Mouse (Mus musculus): ENCODE measurements around the gene Specc1l. TPM values are rescaled to one million over a fixed set of nuclear protein-coding genes. Genes with fewer than 3 reads are reported as not detected.
A peak's percentile ranks its signal among the peaks of the same experiment; 100 is the strongest.

The Specc1l gene
- polyA plus RNA-seq, 1 experiment from 2014 or later, result 23.4 TPM

DNA sequence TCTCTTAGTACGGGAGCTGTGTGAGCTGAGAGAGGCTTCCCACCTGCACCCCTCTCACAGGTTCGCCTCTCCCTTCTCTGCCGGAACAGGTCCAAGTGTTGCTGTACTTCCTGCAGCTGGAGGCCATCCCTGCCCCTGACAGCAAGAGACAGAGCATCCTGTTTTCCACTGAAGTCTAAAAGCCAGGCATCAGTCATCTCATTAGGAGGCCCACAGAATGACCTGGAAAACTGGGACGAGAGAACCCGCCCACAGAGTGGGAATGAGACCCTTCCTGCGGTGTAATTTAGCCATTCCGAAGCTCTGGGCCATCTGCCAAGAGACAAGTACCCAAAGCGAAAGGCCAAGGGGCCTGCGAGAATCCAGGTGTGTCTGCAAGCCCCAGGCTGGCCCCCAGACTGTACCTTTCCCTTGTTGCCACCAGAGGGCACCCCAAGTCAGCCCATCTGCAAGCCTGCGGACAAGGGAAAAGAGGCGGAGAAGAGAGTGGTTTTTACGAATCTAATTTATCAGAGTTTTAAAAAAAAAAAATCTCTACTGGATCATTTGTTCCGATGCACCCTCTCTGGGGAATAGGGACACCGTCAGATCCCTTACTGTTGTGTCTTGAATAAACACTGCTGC, 29.6 kb upstream of the Specc1l start:
- ATAC-seq (ENCODE audit: insufficient number of reproducible peaks, low FRiP score, low TSS enrichment, low read depth), result 0 out of 2 replicates have a peak, but pooled peaks have one; percentile 48
- no peaks in the 10 kb centered on the region for H3K27me3 ChIP-seq (ENCODE audit: control insufficient read depth, insufficient read depth, low read length)
- no peak overlapping the region for H3K27ac ChIP-seq (replicated peaks; ENCODE audit: low read depth, low read length)
- H3K9ac ChIP-seq (ENCODE audit: low read length), result no peak overlapping the region
- no peaks in the 10 kb centered on the region for H3K9me3 ChIP-seq (ENCODE audit: control insufficient read depth, low read length)
- peak; percentile 82 for DNase-seq (ENCODE audit: low spot score)
- H3K4me1 ChIP-seq (ENCODE audit: control insufficient read depth, insufficient read depth, low read length), result no peaks in the 10 kb centered on the region
- H3K4me3 ChIP-seq (ENCODE audit: low read depth, low read length), result no peak overlapping the region
- 54% methylated on average over 14 of the region's 14 CpGs for WGBS
- H3K36me3 ChIP-seq (ENCODE audit: control insufficient read depth, insufficient read depth, low read length), result peaks cover 14% of the 10 kb centered on the region; the same call in 1 of the 2 replicates
- no peak overlapping the region for H3K4me2 ChIP-seq (ENCODE audit: low read depth, severe bottlenecking)

DNA sequence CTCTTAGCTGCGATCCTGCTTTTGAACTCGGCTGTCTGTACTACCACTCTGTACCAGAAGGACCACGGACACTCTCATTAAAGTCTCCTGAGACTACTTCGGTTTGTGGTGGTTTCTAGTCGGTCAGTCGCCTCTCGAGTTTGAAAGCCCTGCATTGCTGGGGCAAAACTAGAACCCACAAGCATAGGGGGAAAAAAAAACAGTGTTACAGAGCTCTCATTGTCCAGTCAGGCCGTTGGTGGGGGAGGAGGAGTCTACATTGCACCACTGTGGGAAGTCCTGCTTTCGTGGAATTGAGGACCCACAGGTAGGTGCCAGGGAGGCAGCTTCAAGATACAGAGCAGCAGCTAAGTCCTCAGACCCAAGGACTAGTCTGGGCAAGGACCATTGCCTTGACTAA, 27.0 kb upstream of the Specc1l start:
- H3K27ac ChIP-seq (replicated peaks; ENCODE audit: low read depth, low read length), result no peak overlapping the region
- no peaks in the 10 kb centered on the region for H3K9me3 ChIP-seq (ENCODE audit: control insufficient read depth, low read length)
- no peaks in the 10 kb centered on the region for H3K4me1 ChIP-seq (ENCODE audit: control insufficient read depth, insufficient read depth, low read length)
- H3K4me2 ChIP-seq (ENCODE audit: low read depth, severe bottlenecking), result no peak overlapping the region
- no peaks in the 10 kb centered on the region for H3K27me3 ChIP-seq (ENCODE audit: control insufficient read depth, insufficient read depth, low read length)
- no peak for ATAC-seq (ENCODE audit: insufficient number of reproducible peaks, low FRiP score, low TSS enrichment, low read depth)
- 92% methylated on average over 9 of the region's 9 CpGs for WGBS
- no peak for DNase-seq (ENCODE audit: low spot score)
- H3K9ac ChIP-seq (ENCODE audit: low read length), result no peak overlapping the region
- H3K36me3 ChIP-seq (ENCODE audit: control insufficient read depth, insufficient read depth, low read length), result peaks cover 6% of the 10 kb centered on the region; the same call in 1 of the 2 replicates
- H3K4me3 ChIP-seq (ENCODE audit: low read depth, low read length), result no peak overlapping the region

DNA sequence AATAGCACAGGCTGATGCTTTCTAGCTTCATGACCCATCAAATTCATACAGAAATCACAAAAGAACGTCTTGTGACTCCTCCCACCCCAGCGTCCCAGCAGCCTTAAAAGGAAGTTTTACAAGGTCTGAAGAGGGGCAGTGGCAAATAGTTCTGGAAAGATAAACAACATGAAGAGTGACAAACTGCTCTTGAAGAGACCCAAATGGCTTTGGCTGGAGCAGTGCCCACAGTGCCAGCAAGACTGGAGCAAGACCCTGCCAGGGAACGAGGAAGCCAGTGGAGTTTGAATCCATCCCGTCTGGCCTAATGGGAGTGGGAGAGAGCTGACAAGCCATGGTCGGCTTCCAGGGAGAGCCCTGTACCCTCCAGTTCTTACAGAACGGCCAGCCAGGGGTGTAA, 25.3 kb upstream of the Specc1l start:
- Histone ChIP-seq H3K27me3 (ENCODE audit: control insufficient read depth, insufficient read depth, low read length) (no peaks in the 10 kb centered on the region), H3K27ac (replicated peaks; ENCODE audit: low read depth, low read length) (no peak overlapping the region), H3K9me3 (ENCODE audit: control insufficient read depth, low read length) (no peaks in the 10 kb centered on the region), H3K4me1 (ENCODE audit: control insufficient read depth, insufficient read depth, low read length) (no peaks in the 10 kb centered on the region), H3K4me3 (ENCODE audit: low read depth, low read length) (no peak overlapping the region), H3K9ac (ENCODE audit: low read length) (no peak overlapping the region), H3K36me3 (ENCODE audit: control insufficient read depth, insufficient read depth, low read length) (peaks cover 4% of the 10 kb centered on the region; the same call in 1 of the 2 replicates), H3K4me2 (ENCODE audit: low read depth, severe bottlenecking) (no peak overlapping the region; the same call in 1 of the 2 replicates)
- DNase-seq (ENCODE audit: low spot score) (no peak), ATAC-seq (ENCODE audit: insufficient number of reproducible peaks, low FRiP score, low TSS enrichment, low read depth) (no peak)
- 59% methylated on average over 6 of the region's 6 CpGs for WGBS

DNA sequence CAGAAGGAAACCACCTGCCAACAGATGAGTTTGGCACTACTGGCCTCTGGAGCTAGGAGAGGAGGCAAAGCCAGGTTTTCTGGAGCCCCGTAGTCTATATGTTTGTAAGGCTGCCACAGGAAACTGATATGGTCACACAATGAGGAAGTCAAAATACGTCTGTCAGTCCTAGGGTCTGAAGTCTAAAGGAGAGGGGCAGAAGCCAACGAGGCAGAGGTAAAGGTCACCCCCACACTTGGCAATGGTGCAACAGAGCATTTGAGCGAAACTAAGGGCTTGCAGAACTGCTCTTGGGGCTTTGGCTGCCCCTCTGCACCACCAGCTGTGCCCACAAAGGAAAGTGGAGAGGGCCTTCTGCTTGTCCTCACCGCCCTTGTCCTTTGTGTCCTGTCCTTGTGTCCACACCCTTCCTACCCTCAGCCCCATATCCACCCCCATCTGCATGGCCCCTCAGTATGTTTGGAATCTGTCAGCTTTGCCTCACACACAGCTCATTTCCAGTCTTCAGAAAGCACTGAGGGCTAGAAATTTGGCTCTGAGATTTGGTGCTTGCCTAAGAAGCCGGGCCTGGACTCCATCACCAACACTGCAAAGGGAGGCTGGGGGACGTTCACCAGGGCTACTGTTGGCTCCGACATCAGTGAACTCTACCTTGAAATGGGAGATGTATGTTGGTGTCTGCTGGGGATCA, 24.4 kb upstream of the Specc1l start:
- Histone ChIP-seq H3K4me1 (ENCODE audit: control insufficient read depth, insufficient read depth, low read length) (no peaks in the 10 kb centered on the region), H3K36me3 (ENCODE audit: control insufficient read depth, insufficient read depth, low read length) (peaks cover 4% of the 10 kb centered on the region; the same call in 1 of the 2 replicates), H3K4me3 (ENCODE audit: low read depth, low read length) (no peak overlapping the region), H3K27me3 (ENCODE audit: control insufficient read depth, insufficient read depth, low read length) (no peaks in the 10 kb centered on the region), H3K27ac (replicated peaks; ENCODE audit: low read depth, low read length) (no peak overlapping the region), H3K4me2 (ENCODE audit: low read depth, severe bottlenecking) (no peak overlapping the region), H3K9me3 (ENCODE audit: control insufficient read depth, low read length) (no peaks in the 10 kb centered on the region), H3K9ac (ENCODE audit: low read length) (no peak overlapping the region)
- ATAC-seq (ENCODE audit: insufficient number of reproducible peaks, low FRiP score, low TSS enrichment, low read depth) (no peak), DNase-seq (ENCODE audit: low spot score) (no peak)
- WGBS, result 86% methylated on average over 8 of the region's 8 CpGs

DNA sequence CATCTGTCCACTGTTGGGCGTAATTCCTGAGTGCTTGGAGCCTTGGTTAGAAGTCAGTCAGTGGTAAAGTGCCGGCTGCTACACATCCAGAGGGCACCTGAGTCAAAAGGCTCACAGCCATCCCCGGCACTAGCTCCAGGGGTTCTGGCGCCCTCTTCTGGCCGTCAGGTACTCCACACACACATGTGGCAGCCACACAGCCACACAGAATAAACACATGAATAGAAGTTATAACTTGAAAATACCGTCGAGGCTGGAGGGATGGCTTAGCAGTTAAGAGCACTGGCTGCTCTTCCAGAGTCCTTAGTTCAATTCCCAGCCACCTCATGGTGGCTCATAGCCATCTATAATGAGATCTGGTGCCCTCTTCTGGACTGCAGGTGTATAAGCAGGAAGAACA, 20.2 kb upstream of the Specc1l start:
- Histone ChIP-seq H3K4me3 (ENCODE audit: low read depth, low read length) (no peak overlapping the region), H3K27ac (replicated peaks; ENCODE audit: low read depth, low read length) (no peak overlapping the region), H3K9me3 (ENCODE audit: control insufficient read depth, low read length) (no peaks in the 10 kb centered on the region), H3K36me3 (ENCODE audit: control insufficient read depth, insufficient read depth, low read length) (no peaks in the 10 kb centered on the region), H3K27me3 (ENCODE audit: control insufficient read depth, insufficient read depth, low read length) (no peaks in the 10 kb centered on the region), H3K4me1 (ENCODE audit: control insufficient read depth, insufficient read depth, low read length) (no peaks in the 10 kb centered on the region), H3K4me2 (ENCODE audit: low read depth, severe bottlenecking) (no peak overlapping the region), H3K9ac (ENCODE audit: low read length) (no peak overlapping the region)
- DNase-seq (ENCODE audit: low spot score) (peak; percentile 21), ATAC-seq (ENCODE audit: insufficient number of reproducible peaks, low FRiP score, low TSS enrichment, low read depth) (no peak)
- 49% methylated on average over 7 of the region's 7 CpGs for WGBS

DNA sequence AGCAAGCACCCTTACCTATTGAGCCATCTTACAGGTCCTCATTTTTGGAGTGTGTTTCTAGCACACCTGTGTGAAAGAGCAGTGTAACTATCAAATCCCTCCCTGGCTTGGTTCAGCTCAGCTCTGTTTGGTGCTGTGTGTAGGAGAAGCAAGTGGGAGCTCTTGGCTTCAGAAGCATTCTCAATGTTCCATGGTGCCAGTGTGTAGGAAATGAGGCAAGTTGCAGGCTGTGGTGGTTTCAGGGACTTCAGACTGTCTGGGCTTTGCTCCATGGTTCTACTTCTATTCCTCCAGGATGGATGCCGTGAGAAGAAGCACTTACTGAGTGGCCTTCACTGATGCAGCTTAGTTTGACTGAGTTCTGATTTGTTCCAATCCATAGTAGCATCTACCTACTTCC, 14.1 kb upstream of the Specc1l start:
- H3K9me3 ChIP-seq (ENCODE audit: control insufficient read depth, low read length), result no peaks in the 10 kb centered on the region
- no peak for DNase-seq (ENCODE audit: low spot score)
- H3K4me2 ChIP-seq (ENCODE audit: low read depth, severe bottlenecking), result no peak overlapping the region

DNA sequence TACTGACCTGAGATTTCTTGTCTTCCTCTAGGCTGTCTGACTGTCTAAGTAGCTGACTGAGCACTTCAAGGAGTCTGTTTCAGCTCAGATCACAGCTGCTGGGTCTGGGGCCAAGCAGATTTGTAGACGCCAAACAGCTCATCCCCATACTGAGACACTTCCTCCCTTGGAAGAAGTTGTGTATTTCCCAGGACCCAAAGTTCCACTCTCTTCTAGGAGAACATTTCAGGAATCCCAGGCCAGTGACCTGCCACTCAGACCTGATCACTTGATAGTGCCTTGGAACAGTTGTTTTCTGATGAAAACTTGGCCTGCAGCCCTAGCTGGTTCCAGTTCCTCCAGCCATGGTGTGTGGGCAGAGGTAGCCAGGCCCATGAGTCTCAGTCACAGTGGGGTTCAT, 11.1 kb upstream of the Specc1l start:
- no peak overlapping the region for H3K4me2 ChIP-seq (ENCODE audit: low read depth, severe bottlenecking)
- no peaks in the 10 kb centered on the region for H3K4me1 ChIP-seq (ENCODE audit: control insufficient read depth, insufficient read depth, low read length)
- H3K36me3 ChIP-seq (ENCODE audit: control insufficient read depth, insufficient read depth, low read length), result no peaks in the 10 kb centered on the region
- ATAC-seq (ENCODE audit: insufficient number of reproducible peaks, low FRiP score, low TSS enrichment, low read depth), result no peak
- no peaks in the 10 kb centered on the region for H3K9me3 ChIP-seq (ENCODE audit: control insufficient read depth, low read length)
- 79% methylated on average over 1 of the region's 1 CpGs for WGBS
- no peak for DNase-seq (ENCODE audit: low spot score)
- H3K27me3 ChIP-seq (ENCODE audit: control insufficient read depth, insufficient read depth, low read length), result no peaks in the 10 kb centered on the region
- H3K27ac ChIP-seq (replicated peaks; ENCODE audit: low read depth, low read length), result no peak overlapping the region
- H3K9ac ChIP-seq (ENCODE audit: low read length), result no peak overlapping the region
- H3K4me3 ChIP-seq (ENCODE audit: low read depth, low read length), result no peak overlapping the region

More for the DNA sequence above, 14.1 kb upstream of the Specc1l start:
- Histone ChIP-seq H3K4me1 (ENCODE audit: control insufficient read depth, insufficient read depth, low read length) (no peaks in the 10 kb centered on the region), H3K4me3 (ENCODE audit: low read depth, low read length) (no peak overlapping the region), H3K27ac (replicated peaks; ENCODE audit: low read depth, low read length) (no peak overlapping the region), H3K36me3 (ENCODE audit: control insufficient read depth, insufficient read depth, low read length) (no peaks in the 10 kb centered on the region), H3K9ac (ENCODE audit: low read length) (no peak overlapping the region), H3K27me3 (ENCODE audit: control insufficient read depth, insufficient read depth, low read length) (no peaks in the 10 kb centered on the region)
- ATAC-seq (ENCODE audit: insufficient number of reproducible peaks, low FRiP score, low TSS enrichment, low read depth), result no peak
- WGBS, result 88% methylated on average over 1 of the region's 1 CpGs

DNA sequence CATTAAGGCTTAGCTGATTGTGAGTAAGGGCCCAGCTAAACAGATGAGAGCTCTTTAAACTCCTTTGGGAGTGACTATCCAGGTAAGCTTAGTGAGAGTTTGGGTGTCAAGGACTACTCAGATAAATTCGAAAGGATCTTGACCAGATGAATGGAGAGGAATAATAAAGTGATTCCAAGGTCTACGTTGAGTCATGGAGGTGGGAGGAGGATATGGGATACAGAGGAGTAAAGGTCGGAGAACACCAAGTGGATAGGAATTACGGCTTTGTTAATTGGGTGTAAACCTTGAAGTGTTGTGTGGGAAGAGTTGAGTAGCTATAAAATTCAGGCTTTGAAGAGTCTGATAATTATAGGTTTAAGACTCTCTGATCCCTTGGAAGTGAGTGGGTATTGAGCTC, 5.7 kb upstream of the Specc1l start:
- Histone ChIP-seq H3K27me3 (ENCODE audit: control insufficient read depth, insufficient read depth, low read length) (no peaks in the 10 kb centered on the region), H3K4me3 (ENCODE audit: low read depth, low read length) (no peak overlapping the region), H3K4me2 (ENCODE audit: low read depth, severe bottlenecking) (no peak overlapping the region), H3K36me3 (ENCODE audit: control insufficient read depth, insufficient read depth, low read length) (no peaks in the 10 kb centered on the region), H3K27ac (replicated peaks; ENCODE audit: low read depth, low read length) (no peak overlapping the region), H3K4me1 (ENCODE audit: control insufficient read depth, insufficient read depth, low read length) (no peaks in the 10 kb centered on the region), H3K9ac (ENCODE audit: low read length) (no peak overlapping the region), H3K9me3 (ENCODE audit: control insufficient read depth, low read length) (no peaks in the 10 kb centered on the region)
- ATAC-seq (ENCODE audit: insufficient number of reproducible peaks, low FRiP score, low TSS enrichment, low read depth) (no peak), DNase-seq (ENCODE audit: low spot score) (no peak)
- 51% methylated on average over 4 of the region's 4 CpGs for WGBS
